Mouse (Mus musculus) liver, embryonic 14.5 days (tissue): Measurements from ENCODE around the gene Smtn.

ENCODE experiments used
- CTCF ChIP-seq: IDR thresholded peaks from 2 replicates; pipeline ENCODE4 v1.5.1; 2016; ENCODE audit warnings: antibody characterized with exemption, low read depth, control low read depth
- EP300 ChIP-seq: IDR thresholded peaks from 2 replicates; pipeline ENCODE4 v1.6.1; 2016; ENCODE audit warnings: antibody characterized with exemption, low read depth

- no peak for TF ChIP-seq CTCF
- no peak for TF ChIP-seq EP300
Observed at GRCm38 (mm10) chr11:3547047-3547446, 6.6 kb upstream of the Smtn start.
